ENCODE assay signal across 12 mouse cellular contexts in the genomic region with DNA sequence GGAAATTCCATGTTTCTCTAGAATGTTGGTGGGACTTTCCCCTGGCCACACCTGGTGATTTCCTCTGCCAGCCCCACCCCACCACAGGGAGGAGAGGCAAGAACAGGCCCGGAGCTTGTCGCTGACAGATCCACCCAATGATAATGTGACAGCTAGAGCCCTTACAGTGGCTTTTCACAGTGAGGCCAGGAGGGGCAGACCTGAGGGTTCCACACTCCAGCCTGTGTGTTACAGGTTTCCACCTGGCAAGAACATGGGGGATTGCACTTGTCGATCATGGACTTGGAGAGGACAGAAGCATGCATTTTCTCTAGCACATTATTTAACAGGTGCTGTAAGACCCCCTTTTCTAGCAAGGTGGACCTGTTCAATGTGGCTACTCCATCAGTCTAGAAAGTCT. TPM values are rescaled to one million over a fixed set of nuclear protein-coding genes. Genes with fewer than 3 reads are reported as not detected.
DNase-seq lines count a peak whose midpoint lies in the region; ATAC-seq and TF ChIP-seq lines count a peak whose summit lies in the region.
"Had no signal": no experiment of that assay in that cellular context is flagged by ENCODE, and none has a peak within 500 bp of the region (broad histone marks: within the 10 kb centered on the region; RNA-seq: fewer than 3 reads in every experiment).

No protein-coding gene starts in this region.

- H3K9me3 ChIP-seq in midbrain, postnatal 0 days (ENCODE audit: low read length): no peaks in the 10 kb centered on the region
- H3K9me3 ChIP-seq in midbrain, embryonic 14.5 days (ENCODE audit: control insufficient read depth, low read length): no peaks in the 10 kb centered on the region
- H3K9me3 ChIP-seq: limb, embryonic 12.5 days had no signal

- no peak for ATAC-seq in midbrain, postnatal 0 days (ENCODE audit: low FRiP score)
- ATAC-seq in midbrain, embryonic 14.5 days (ENCODE audit: low FRiP score, low TSS enrichment): no peak
- ATAC-seq in activated CD4-positive, CD25-positive, alpha-beta regulatory T cell, adult 4 months: peak; percentile 85

- DNase-seq in midbrain, postnatal 0 days (ENCODE audit: low spot score): no peak
- no peak for DNase-seq in midbrain, embryonic 14.5 days
- DNase-seq in natural killer cell, adult 2 months (ENCODE audit: low spot score in 2 of 2): peak; percentile 44 to 58
- peak; percentile 55 for DNase-seq in thymus, postnatal 25 days
- no peak for DNase-seq in layer of hippocampus, postnatal 25 days (ENCODE audit: extremely low spot score in 1 of 2, low spot score in 1 of 2)
- no peak for DNase-seq in right cerebral cortex, postnatal 10 days (ENCODE audit: low spot score in 2 of 2)
- DNase-seq in cerebellum, adult 9-10 months: no peak
- DNase-seq: kidney, adult 8-10 months; layer of hippocampus, adult 9-11 months; lung, postnatal 10 days had no signal

- no peak overlapping the region for H3K27ac ChIP-seq in midbrain, postnatal 0 days (ENCODE audit: low read depth, low read length)
- H3K27ac ChIP-seq in midbrain, embryonic 14.5 days (replicated peaks; ENCODE audit: low read depth, low read length): no peak overlapping the region
- H3K27ac ChIP-seq: limb, embryonic 12.5 days had no signal

- no peak overlapping the region for H3K4me3 ChIP-seq in midbrain, postnatal 0 days (ENCODE audit: low read depth, low read length)
- H3K4me3 ChIP-seq in midbrain, embryonic 14.5 days (replicated peaks; ENCODE audit: low read depth, low read length): no peak overlapping the region

- H3K36me3 ChIP-seq in midbrain, postnatal 0 days (ENCODE audit: insufficient read depth, low read length): no peaks in the 10 kb centered on the region
- no peaks in the 10 kb centered on the region for H3K36me3 ChIP-seq in midbrain, embryonic 14.5 days (ENCODE audit: control insufficient read depth, insufficient read depth, low read length)
- H3K36me3 ChIP-seq: limb, embryonic 12.5 days had no signal

- 66% methylated on average over 3 of the region's 3 CpGs for WGBS in midbrain, postnatal 0 days
- 61% methylated on average over 3 of the region's 3 CpGs for WGBS in midbrain, embryonic 14.5 days

- H3K4me2 ChIP-seq in midbrain, postnatal 0 days (ENCODE audit: low read depth, low read length, poor library complexity, severe bottlenecking): no peak overlapping the region
- no peak overlapping the region for H3K4me2 ChIP-seq in midbrain, embryonic 14.5 days (ENCODE audit: low read length)

- H3K9ac ChIP-seq in midbrain, postnatal 0 days (replicated peaks; ENCODE audit: low read length, poor library complexity, severe bottlenecking): no peak overlapping the region
- no peak overlapping the region for H3K9ac ChIP-seq in midbrain, embryonic 14.5 days (replicated peaks; ENCODE audit: low read length)
- H3K9ac ChIP-seq: limb, embryonic 12.5 days had no signal

- no peaks in the 10 kb centered on the region for H3K27me3 ChIP-seq in midbrain, postnatal 0 days (ENCODE audit: insufficient read depth, low read length)
- no peaks in the 10 kb centered on the region for H3K27me3 ChIP-seq in midbrain, embryonic 14.5 days (ENCODE audit: control insufficient read depth, insufficient read depth, low read length)
- H3K27me3 ChIP-seq: limb, embryonic 12.5 days had no signal

- no peaks in the 10 kb centered on the region for H3K4me1 ChIP-seq in midbrain, postnatal 0 days (ENCODE audit: insufficient read depth, low read length)
- no peaks in the 10 kb centered on the region for H3K4me1 ChIP-seq in midbrain, embryonic 14.5 days (ENCODE audit: control insufficient read depth, insufficient read depth, low read length)

- peak; percentile 28; the same call in 1 of the 2 replicates for TF ChIP-seq CTCF in midbrain, postnatal 0 days (IDR thresholded peaks at IDR 0.05)

RNA-seq across cellular contexts. Expression of gene Ikbke, which starts 0.9 kb away (rescaled TPM):
- 3.9 and 5.3 TPM in 2 replicates for total RNA-seq in midbrain, postnatal 0 days (2014; rRNA removed)
- polyA plus RNA-seq in midbrain, postnatal 0 days (2015; fragmentation: Nextera tagmentation; extraction: Ambion mirVana): 0.63 and 0.67 TPM in 2 replicates
- 0.22 and 0.87 TPM in 2 replicates for polyA plus RNA-seq in midbrain, embryonic 14.5 days (2014; fragmentation: Nextera tagmentation; extraction: Ambion mirVana)
- polyA plus RNA-seq in activated CD4-positive, CD25-positive, alpha-beta regulatory T cell, adult 4 months (2017; shearing (Covaris generic)): 10 to 100 TPM; 68.0 to 91.2 TPM
- 1 to 10 TPM in 1 of 2 experiments, under 1 TPM in 1; 0.98 to 2.7 TPM for total RNA-seq in layer of hippocampus, postnatal 25 days (2021)

RNA-seq across cellular contexts. Expression of gene Rassf5, which starts 35.2 kb away (rescaled TPM):
- 9.0 and 13.5 TPM in 2 replicates for total RNA-seq in midbrain, postnatal 0 days (2014; rRNA removed)
- 4.9 and 5.8 TPM in 2 replicates for polyA plus RNA-seq in midbrain, postnatal 0 days (2015; fragmentation: Nextera tagmentation; extraction: Ambion mirVana)
- polyA plus RNA-seq in midbrain, embryonic 14.5 days (2014; fragmentation: Nextera tagmentation; extraction: Ambion mirVana): 2.9 and 3.0 TPM in 2 replicates
- 100 to 1,000 TPM; 278 to 305 TPM for polyA plus RNA-seq in activated CD4-positive, CD25-positive, alpha-beta regulatory T cell, adult 4 months (2017; shearing (Covaris generic))
- total RNA-seq in layer of hippocampus, postnatal 25 days (2021): 10 to 100 TPM; 18.8 to 21.4 TPM

Comparison
In these comparisons a context has a peak if more than half of its experiments do, and no peak if none do; other contexts are left out.
1. DNase-seq: peak in natural killer cell, adult 2 months (2 of 2) and thymus, postnatal 25 days (single experiment); none in midbrain, postnatal 0 days (single experiment), midbrain, embryonic 14.5 days (single experiment), layer of hippocampus, postnatal 25 days (0 of 2), right cerebral cortex, postnatal 10 days (0 of 2) and cerebellum, adult 9-10 months (single experiment).
2. RNA of gene Ikbke, which starts 0.9 kb away (polyA plus RNA-seq): 68.0 to 91.2 TPM in activated CD4-positive, CD25-positive, alpha-beta regulatory T cell, adult 4 months; 0.22 to 0.87 TPM in midbrain, embryonic 14.5 days and 0.63 to 0.67 TPM in midbrain, postnatal 0 days; every median in the first group is over 10 times any median in the second.
3. RNA of gene Rassf5, which starts 35.2 kb away (polyA plus RNA-seq): 278 to 305 TPM in activated CD4-positive, CD25-positive, alpha-beta regulatory T cell, adult 4 months; 4.9 to 5.8 TPM in midbrain, postnatal 0 days and 2.9 to 3.0 TPM in midbrain, embryonic 14.5 days; every median in the first group is over 10 times any median in the second.